Mouse (Mus musculus) neural tube, embryonic 15.5 days (tissue): ENCODE results near the gene Acsl6. TPM values are rescaled to one million over a fixed set of nuclear protein-coding genes. Genes with fewer than 3 reads are reported as not detected.
A peak's percentile ranks its signal among the peaks of the same experiment; 100 is the strongest.

ENCODE experiments used
- ATAC-seq: fragments of 200-750 bp; cut with Nextera tagmentation; 2 replicates; pipeline ENCODE4 v1.8.0; 2017; ENCODE audit warnings: mild to moderate bottlenecking, moderate TSS enrichment, moderate library complexity; ENCODE audit not compliant: low FRiP score
- H3K27ac ChIP-seq: fragments of 300-500 bp; sonication (generic); replicated peaks from 2 replicates; pipeline ENCODE4 v1.5.1; 2015; ENCODE audit warnings: mild to moderate bottlenecking, inconsistent platforms
- H3K27me3 ChIP-seq: fragments of 300-500 bp; sonication (generic); replicated peaks from 2 replicates; pipeline ENCODE4 v1.6.1; 2015; ENCODE audit warnings: inconsistent platforms
- H3K36me3 ChIP-seq: fragments of 300-500 bp; sonication (generic); 2 replicates; pipeline ENCODE4 v1.6.1; 2015; ENCODE audit warnings: inconsistent platforms
- H3K4me1 ChIP-seq: fragments of 300-500 bp; sonication (generic); 2 replicates; pipeline ENCODE4 v1.6.1; 2015; ENCODE audit warnings: inconsistent platforms
- H3K4me2 ChIP-seq: fragments of 300-500 bp; sonication (generic); 2 replicates; pipeline ENCODE4 v1.6.1; 2015; ENCODE audit warnings: inconsistent platforms, mild to moderate bottlenecking, moderate library complexity
- H3K4me3 ChIP-seq: fragments of 300-500 bp; sonication (generic); replicated peaks from 2 replicates; pipeline ENCODE4 v1.5.1; 2015; ENCODE audit warnings: mild to moderate bottlenecking, inconsistent platforms
- H3K9ac ChIP-seq: fragments of 300-500 bp; sonication (generic); replicated peaks from 2 replicates; pipeline ENCODE4 v1.6.1; 2015; ENCODE audit warnings: mild to moderate bottlenecking, inconsistent platforms
- H3K9me3 ChIP-seq: fragments of 300-500 bp; sonication (generic); replicated peaks from 2 replicates; pipeline ENCODE4 v1.6.1; 2016; ENCODE audit warnings: inconsistent platforms
- WGBS: fragments of 180-500 bp; shearing (Covaris S2); methylation state at CpG from one replicate; pipeline ENCODE4 v1.1.7; 2015; ENCODE audit warnings: mixed read lengths; 5-methylcytosine and 5-hydroxymethylcytosine counted together
- polyA plus RNA-seq: library from polyadenylated mRNA; unstranded; fragments of >200 nt; fragmentation: Nextera tagmentation; extraction: Ambion mirVana; gene quantifications from 2 replicates; pipeline ENCODE4 v1.2.1, GENCODE M21; 2015

Acsl6 gene
- polyA plus RNA-seq, 1 experiment from 2014 or later: 47.3 TPM

GRCm38 (mm10) chr11:54310588-54310987 lies 7.0 kb downstream of the Acsl6 start:
- peaks cover 63% of the 10 kb centered on the region for H3K4me1 ChIP-seq
- no peaks in the 10 kb centered on the region for H3K27me3 ChIP-seq
- no peak overlapping the region for H3K27ac ChIP-seq
- H3K36me3 ChIP-seq: no peaks in the 10 kb centered on the region
- H3K9ac ChIP-seq: no peak overlapping the region
- H3K9me3 ChIP-seq: no peaks in the 10 kb centered on the region
- 75% methylated on average over 2 of the region's 2 CpGs for WGBS
- no peak overlapping the region for H3K4me2 ChIP-seq
- H3K4me3 ChIP-seq: no peak overlapping the region
- ATAC-seq: no peak

DNA sequence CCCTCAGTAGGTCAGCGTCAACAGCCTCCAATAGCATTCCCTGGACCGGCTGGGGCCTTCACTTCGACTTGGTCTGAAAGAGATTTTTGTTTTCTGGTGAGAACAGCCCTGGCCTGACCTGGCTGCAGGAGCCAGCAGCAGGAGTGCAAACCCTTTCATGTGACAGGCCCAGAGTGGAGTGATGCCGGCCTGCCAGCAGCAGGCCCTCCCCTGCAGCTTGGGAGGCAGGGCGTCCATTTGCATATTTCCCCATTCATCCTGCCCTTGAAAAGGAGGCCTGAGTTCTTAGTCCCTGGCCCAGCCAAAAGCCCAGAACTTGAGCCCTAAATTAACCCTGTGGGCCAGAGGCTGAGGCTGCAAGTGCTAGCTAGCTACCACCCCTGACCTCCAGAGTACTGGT lies 8.4 kb downstream of the Acsl6 start:
- Histone ChIP-seq H3K9ac (no peak overlapping the region), H3K4me3 (no peak overlapping the region), H3K36me3 (no peaks in the 10 kb centered on the region), H3K27ac (peak overlapping the region; percentile 45), H3K27me3 (no peaks in the 10 kb centered on the region), H3K4me2 (no peak overlapping the region), H3K9me3 (no peaks in the 10 kb centered on the region), H3K4me1 (peaks cover 49% of the 10 kb centered on the region)
- 7% methylated on average over 5 of the region's 5 CpGs for WGBS
- ATAC-seq: peak; percentile 49

DNA sequence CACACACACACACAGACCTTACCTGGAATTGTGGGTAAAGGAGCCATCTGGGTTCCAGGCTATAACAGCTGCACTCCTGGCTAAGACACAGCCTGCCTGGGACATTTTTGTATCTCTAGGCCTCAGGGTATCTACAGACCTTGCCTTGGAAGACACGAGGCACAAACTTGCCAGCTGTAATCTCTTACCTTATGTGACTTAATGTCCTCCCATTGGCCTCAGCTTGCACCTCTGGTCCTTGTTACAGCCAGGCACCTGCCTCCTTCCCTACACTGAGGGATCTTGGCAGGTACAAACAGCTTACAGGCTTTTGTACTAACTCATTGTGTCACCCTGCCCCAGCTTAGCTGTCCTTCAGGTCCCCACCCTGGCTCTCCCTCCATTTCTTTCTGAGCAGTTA lies 9.0 kb downstream of the Acsl6 start:
- no peaks in the 10 kb centered on the region for H3K9me3 ChIP-seq
- no peak overlapping the region for H3K9ac ChIP-seq
- H3K4me1 ChIP-seq: peaks cover 43% of the 10 kb centered on the region
- no peak overlapping the region for H3K27ac ChIP-seq
- H3K27me3 ChIP-seq: no peaks in the 10 kb centered on the region
- no peak overlapping the region for H3K4me3 ChIP-seq
- ATAC-seq: no peak
- no peak overlapping the region for H3K4me2 ChIP-seq
- 4% methylated on average over 1 of the region's 1 CpGs for WGBS
- no peaks in the 10 kb centered on the region for H3K36me3 ChIP-seq

GRCm38 (mm10) chr11:54313391-54314360 lies 10.1 kb downstream of the Acsl6 start:
- Histone ChIP-seq H3K27ac (no peak overlapping the region), H3K9ac (no peak overlapping the region), H3K27me3 (no peaks in the 10 kb centered on the region), H3K9me3 (no peaks in the 10 kb centered on the region), H3K4me1 (peaks cover 43% of the 10 kb centered on the region), H3K4me2 (no peak overlapping the region), H3K4me3 (no peak overlapping the region), H3K36me3 (no peaks in the 10 kb centered on the region)
- 76% methylated on average over 7 of the region's 7 CpGs for WGBS
- no peak for ATAC-seq

DNA sequence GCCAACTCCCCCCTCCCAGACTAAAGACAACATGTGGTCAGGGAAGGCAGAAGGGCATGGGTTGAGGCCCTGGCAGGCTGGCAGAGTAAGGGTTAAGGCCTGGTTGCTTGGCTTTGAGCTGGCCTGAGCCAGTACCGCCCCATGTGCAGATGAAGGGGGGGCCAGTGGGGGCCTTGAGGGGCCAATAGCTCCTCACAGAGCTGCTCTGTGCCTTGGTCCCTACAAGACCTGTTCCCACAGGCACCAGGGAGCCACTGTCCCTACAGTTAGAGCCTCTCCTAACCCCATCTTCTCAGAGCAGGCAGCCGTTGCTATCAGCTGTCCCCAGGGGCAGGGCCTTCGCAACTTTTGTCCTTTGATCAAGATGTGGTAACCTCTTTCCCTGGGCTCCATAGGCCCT lies 11.1 kb downstream of the Acsl6 start:
- ATAC-seq: no peak; the same call in 1 of the 2 replicates
- H3K36me3 ChIP-seq: no peaks in the 10 kb centered on the region
- no peaks in the 10 kb centered on the region for H3K9me3 ChIP-seq

DNA sequence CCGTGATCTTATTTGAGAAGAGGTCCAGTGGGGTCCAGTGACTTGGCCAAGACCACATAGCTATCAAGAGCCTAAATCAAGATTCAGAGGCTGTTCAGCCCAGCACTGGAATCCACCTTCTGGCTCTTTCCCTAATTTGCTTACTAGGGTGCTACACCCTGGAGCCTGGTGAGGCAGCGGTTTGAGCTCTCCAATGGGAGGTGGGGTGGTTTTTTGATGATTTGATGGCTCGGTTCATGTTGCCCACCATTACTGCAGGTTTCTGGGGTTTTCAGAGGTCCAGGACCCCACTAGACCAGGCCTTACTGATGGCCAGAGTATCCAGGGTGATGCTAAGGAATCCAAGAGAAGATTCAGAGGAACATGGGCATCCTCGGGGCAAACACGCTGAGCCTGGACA lies 11.7 kb downstream of the Acsl6 start:
- H3K27ac ChIP-seq: no peak overlapping the region
- H3K27me3 ChIP-seq: no peaks in the 10 kb centered on the region
- ATAC-seq: no peak
- H3K4me2 ChIP-seq: no peak overlapping the region
- H3K4me1 ChIP-seq: peaks cover 43% of the 10 kb centered on the region
- no peaks in the 10 kb centered on the region for H3K9me3 ChIP-seq
- H3K36me3 ChIP-seq: 0 out of 2 replicates have a peak, but pooled peaks cover 4% of the 10 kb centered on the region
- WGBS: 86% methylated on average over 5 of the region's 5 CpGs
- H3K9ac ChIP-seq: no peak overlapping the region
- no peak overlapping the region for H3K4me3 ChIP-seq

More for the DNA sequence above, 11.1 kb downstream of the Acsl6 start:
- H3K4me3 ChIP-seq: no peak overlapping the region
- no peak overlapping the region for H3K27ac ChIP-seq
- 31% methylated on average over 3 of the region's 3 CpGs for WGBS
- H3K27me3 ChIP-seq: no peaks in the 10 kb centered on the region
- peaks cover 43% of the 10 kb centered on the region for H3K4me1 ChIP-seq
- H3K4me2 ChIP-seq: no peak overlapping the region
- no peak overlapping the region; the same call in 1 of the 2 replicates for H3K9ac ChIP-seq

- no peak overlapping the region for H3K9ac ChIP-seq
- no peaks in the 10 kb centered on the region for H3K9me3 ChIP-seq
- H3K36me3 ChIP-seq: peaks cover 19% of the 10 kb centered on the region
- H3K4me2 ChIP-seq: no peak overlapping the region
- WGBS: 88% methylated on average over 8 of the region's 8 CpGs
- no peak overlapping the region for H3K27ac ChIP-seq
- no peaks in the 10 kb centered on the region for H3K27me3 ChIP-seq
- no peak for ATAC-seq
- peaks cover 27% of the 10 kb centered on the region for H3K4me1 ChIP-seq
- H3K4me3 ChIP-seq: no peak overlapping the region
Observed at GRCm38 (mm10) chr11:54317361-54317760, 13.8 kb downstream of the Acsl6 start.

GRCm38 (mm10) chr11:54317795-54318194 lies 14.2 kb downstream of the Acsl6 start:
- ATAC-seq: no peak
- 81% methylated on average over 3 of the region's 3 CpGs for WGBS

GRCm38 (mm10) chr11:54321802-54322532 lies 18.4 kb downstream of the Acsl6 start:
- ATAC-seq: no peak

More at GRCm38 (mm10) chr11:54317795-54318194, 14.2 kb downstream of the Acsl6 start:
- no peaks in the 10 kb centered on the region for H3K27me3 ChIP-seq
- H3K9ac ChIP-seq: no peak overlapping the region
- no peak overlapping the region for H3K27ac ChIP-seq
- peaks cover 23% of the 10 kb centered on the region for H3K4me1 ChIP-seq
- H3K4me2 ChIP-seq: no peak overlapping the region
- H3K36me3 ChIP-seq: peaks cover 23% of the 10 kb centered on the region
- H3K4me3 ChIP-seq: no peak overlapping the region
- no peaks in the 10 kb centered on the region for H3K9me3 ChIP-seq

DNA sequence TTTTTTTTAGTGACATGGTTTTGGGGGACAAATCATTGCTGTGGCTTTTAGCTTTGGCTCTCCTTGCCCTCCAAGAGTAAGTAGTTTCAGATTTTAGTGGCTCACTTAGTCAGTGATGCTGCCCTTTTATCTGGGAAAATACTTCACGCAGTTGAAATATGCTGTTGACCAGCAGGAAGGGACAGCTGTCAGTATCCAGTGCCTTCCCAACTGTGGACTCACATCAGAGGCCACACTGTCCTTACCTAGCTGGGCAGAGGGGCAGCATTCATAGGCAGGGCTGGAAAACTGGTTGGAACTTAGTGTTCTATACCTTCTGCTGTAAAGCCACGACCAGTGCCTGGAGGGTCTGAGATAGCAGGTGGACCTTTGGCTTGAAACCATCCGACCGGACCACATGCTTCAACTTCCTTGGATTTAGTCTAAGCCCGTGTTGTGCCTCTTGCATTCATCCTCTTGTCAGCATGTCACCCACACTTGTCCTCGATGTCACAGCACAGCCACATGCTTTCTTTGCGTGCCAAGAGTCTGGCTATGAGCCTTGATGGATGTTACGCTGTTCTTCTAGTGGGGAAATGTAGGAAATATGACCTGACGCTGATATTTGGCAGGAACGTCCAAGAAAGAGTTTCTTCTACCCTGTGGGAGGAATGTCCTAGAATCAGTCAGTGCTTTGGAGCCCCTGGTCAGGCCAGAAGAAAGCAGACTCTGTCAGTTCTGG lies 28.0 kb downstream of the Acsl6 start:
- no peaks in the 10 kb centered on the region for H3K9me3 ChIP-seq
- H3K4me2 ChIP-seq: no peak overlapping the region
- no peaks in the 10 kb centered on the region for H3K27me3 ChIP-seq
- no peak overlapping the region for H3K27ac ChIP-seq
- H3K4me3 ChIP-seq: no peak overlapping the region
- H3K4me1 ChIP-seq: no peaks in the 10 kb centered on the region
- H3K36me3 ChIP-seq: peaks cover 83% of the 10 kb centered on the region
- no peak overlapping the region for H3K9ac ChIP-seq
- WGBS: 89% methylated on average over 10 of the region's 10 CpGs
- ATAC-seq: no peak

More at GRCm38 (mm10) chr11:54321802-54322532, 18.4 kb downstream of the Acsl6 start:
- Histone ChIP-seq H3K9ac (no peak overlapping the region), H3K27ac (no peak overlapping the region), H3K4me2 (no peak overlapping the region), H3K36me3 (peaks cover 53% of the 10 kb centered on the region), H3K4me3 (no peak overlapping the region), H3K9me3 (no peaks in the 10 kb centered on the region), H3K4me1 (no peaks in the 10 kb centered on the region), H3K27me3 (no peaks in the 10 kb centered on the region)
- 88% methylated on average over 5 of the region's 5 CpGs for WGBS

GRCm38 (mm10) chr11:54336165-54336707 lies 32.6 kb downstream of the Acsl6 start:
- no peak for ATAC-seq
- Histone ChIP-seq H3K27me3 (no peaks in the 10 kb centered on the region), H3K4me2 (no peak overlapping the region), H3K9ac (no peak overlapping the region), H3K36me3 (peaks cover 70% of the 10 kb centered on the region), H3K9me3 (no peaks in the 10 kb centered on the region), H3K27ac (no peak overlapping the region), H3K4me1 (no peaks in the 10 kb centered on the region), H3K4me3 (no peak overlapping the region)
- 47% methylated on average over 13 of the region's 13 CpGs for WGBS
